Mouse (Mus musculus): ENCODE measurements at regions not wholly inside any gene's neighbourhood (a gene's known extent, or its start where the extent isn't known, plus 50 kb on each side); places are given as distances from the start of the nearest gene placed in this dataset.

DNA sequence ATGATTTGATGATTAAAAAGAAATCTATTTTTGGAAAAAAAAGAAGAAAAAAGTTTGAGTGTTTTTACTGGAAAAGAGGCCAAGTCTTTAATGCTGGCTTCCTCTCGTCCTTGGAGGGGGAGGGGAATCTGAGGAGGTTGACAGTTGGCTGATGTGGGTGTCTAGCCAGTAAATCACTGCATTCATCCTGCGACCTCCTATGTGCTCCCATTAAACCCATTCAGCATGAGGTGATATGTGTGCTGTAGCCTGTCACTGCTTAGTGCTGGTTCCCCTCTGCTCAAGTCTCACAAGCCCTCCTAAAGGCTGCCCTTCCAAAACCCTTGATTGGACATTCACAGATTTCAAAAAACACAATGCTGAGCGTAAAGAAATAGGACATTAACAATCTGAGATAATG, 68.7 kb downstream of the Atoh1 start:
- Histone ChIP-seq H3K27ac (no peak overlapping the region), H3K4me3 (no peak overlapping the region)
- DNase-seq (ENCODE audit: low spot score in 2 of 2): no peak
- TF ChIP-seq CTCF (conservative IDR thresholded peaks at IDR 0.05): no peak

DNA sequence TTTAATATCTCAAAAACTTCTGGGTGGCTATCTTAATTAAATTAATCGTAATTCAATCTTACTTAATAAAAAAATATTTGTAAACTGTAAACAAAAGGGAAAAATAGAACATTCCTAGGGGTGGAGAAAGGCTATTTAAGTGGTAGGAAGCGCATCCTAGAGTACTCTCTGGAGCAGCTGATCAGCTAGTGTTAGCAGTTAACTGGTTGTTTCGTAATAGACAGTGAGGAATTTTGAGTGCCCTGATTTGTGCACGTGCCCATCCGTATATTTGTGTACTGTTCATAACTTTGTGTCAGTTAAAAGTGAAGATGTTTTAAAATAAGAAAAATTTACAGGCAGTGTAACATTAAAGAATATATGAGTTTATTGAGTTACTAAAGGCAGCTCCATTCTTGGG, 69.9 kb downstream of the Atoh1 start:
- no peak overlapping the region for H3K27ac ChIP-seq
- peak overlapping the region; percentile 46 for H3K4me3 ChIP-seq
- DNase-seq (ENCODE audit: low spot score in 2 of 2): no peak
- TF ChIP-seq CTCF (conservative IDR thresholded peaks at IDR 0.05): no peak

- TF ChIP-seq CTCF (conservative IDR thresholded peaks at IDR 0.05): no peak
- Histone ChIP-seq H3K27ac (no peak overlapping the region), H3K4me3 (peak overlapping the region; percentile 46)
- no peak for DNase-seq (ENCODE audit: low spot score in 2 of 2)
Measured at GRCm38 (mm10) chr6:64799306-64800001, 70.5 kb downstream of the Atoh1 start.

DNA sequence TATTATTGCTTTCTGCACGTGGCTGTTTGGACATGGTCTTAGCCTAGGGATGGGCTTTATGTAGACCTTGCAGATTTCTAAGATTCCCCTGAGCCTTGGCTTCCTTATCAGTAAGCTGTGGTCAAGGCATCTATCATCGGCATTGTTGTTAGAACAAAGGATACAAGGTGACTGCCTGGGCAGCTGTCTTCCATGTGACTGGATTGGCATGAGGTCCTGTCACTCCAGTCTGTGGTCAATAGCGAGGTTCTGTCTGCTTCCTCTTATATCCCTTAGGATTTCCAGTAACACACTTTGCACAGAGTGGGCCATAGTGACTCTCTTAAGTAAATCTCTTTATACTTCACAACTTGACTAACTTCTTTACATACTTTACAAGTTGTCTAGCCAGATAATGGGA, 72.0 kb downstream of the Atoh1 start:
- no peak for DNase-seq (ENCODE audit: low spot score in 2 of 2)
- no peak for TF ChIP-seq CTCF (conservative IDR thresholded peaks at IDR 0.05)
- Histone ChIP-seq H3K27ac (no peak overlapping the region), H3K4me3 (no peak overlapping the region)

DNA sequence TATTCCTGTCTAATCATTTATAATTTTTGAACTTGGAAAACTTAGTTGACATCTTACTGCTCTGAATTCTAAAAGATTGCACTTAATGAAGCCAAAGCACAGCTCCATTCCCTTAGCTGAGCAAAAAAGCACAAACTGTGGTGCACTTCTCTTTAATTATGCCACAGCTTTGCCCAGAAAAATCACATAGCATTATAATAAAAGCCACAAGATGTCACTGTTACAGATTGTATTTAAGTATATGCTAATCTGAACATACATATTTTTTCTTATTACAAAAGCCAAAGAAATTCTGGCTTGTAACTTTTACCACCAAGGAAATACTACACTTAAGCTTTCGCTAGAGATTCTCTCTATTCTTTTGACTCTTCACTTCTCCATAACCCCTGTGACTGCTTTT, 86.2 kb downstream of the Atoh1 start:
- peak; percentile 68 for TF ChIP-seq CTCF (conservative IDR thresholded peaks at IDR 0.05)
- DNase-seq (ENCODE audit: low spot score in 2 of 2): no peak
- Histone ChIP-seq H3K27ac (no peak overlapping the region), H3K4me3 (no peak overlapping the region)

DNA sequence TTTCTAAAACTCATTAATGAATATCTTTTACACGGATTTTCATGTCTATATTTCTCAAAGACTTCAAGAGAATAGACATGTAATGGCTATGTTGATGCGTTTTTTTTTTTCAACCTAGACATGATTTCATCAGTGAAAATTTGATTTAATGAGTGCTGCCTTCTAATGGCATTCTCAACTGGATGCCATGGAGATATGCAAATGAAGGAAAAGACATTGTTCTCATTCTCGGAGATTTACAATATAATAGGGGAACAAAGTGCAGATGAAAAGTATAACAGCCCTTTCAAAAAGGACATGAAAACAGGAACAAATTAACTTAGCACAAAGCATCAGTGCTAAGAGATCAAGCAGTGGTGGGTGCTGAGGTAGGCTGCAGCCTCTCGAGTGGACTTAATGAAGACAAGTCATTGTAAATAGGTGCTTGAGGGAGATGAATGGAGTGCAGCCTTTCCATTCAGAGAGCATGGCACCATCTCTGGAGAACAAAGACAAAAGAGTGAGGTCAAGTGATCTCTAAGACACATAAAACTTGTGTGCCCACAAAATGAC, 120.2 kb downstream of the Atoh1 start:
- no peak for DNase-seq (ENCODE audit: low spot score in 2 of 2)
- TF ChIP-seq CTCF (conservative IDR thresholded peaks at IDR 0.05): no peak
- Histone ChIP-seq H3K27ac (no peak overlapping the region), H3K4me3 (no peak overlapping the region)

GRCm38 (mm10) chr6:64862901-64863300, 134.0 kb downstream of the Atoh1 start:
- TF ChIP-seq CTCF (conservative IDR thresholded peaks at IDR 0.05): no peak
- no peak overlapping the region for H3K4me3 ChIP-seq
- DNase-seq (ENCODE audit: low spot score in 2 of 2): no peak

GRCm38 (mm10) chr6:64896420-64896819, 146.0 kb upstream of the Smarcad1 start:
- TF ChIP-seq CTCF (conservative IDR thresholded peaks at IDR 0.05): no peak

More at GRCm38 (mm10) chr6:64862901-64863300, 134.0 kb downstream of the Atoh1 start:
- H3K27ac ChIP-seq: no peak overlapping the region

More at GRCm38 (mm10) chr6:64896420-64896819, 146.0 kb upstream of the Smarcad1 start:
- Histone ChIP-seq H3K27ac (no peak overlapping the region), H3K4me3 (no peak overlapping the region)
- DNase-seq (ENCODE audit: low spot score in 2 of 2): no peak

Data from layer of hippocampus, adult 2 months (tissue).